Mouse (Mus musculus) forebrain, embryonic 11.5 days (tissue): ENCODE results near the gene Bnip2. TPM values are rescaled to one million over a fixed set of nuclear protein-coding genes. Genes with fewer than 3 reads are reported as not detected.

Experiments used
- ATAC-seq: fragments of 200-750 bp; cut with Nextera tagmentation; replicated peaks from 2 replicates; pipeline ENCODE4 v1.8.0; 2017; ENCODE audit warnings: moderate TSS enrichment; ENCODE audit not compliant: low FRiP score
- DNase-seq: peaks from one replicate; pipeline ENCODE4 v3.0.0-alpha.2; 2017; ENCODE audit warnings: low spot score
- H3K27ac ChIP-seq: fragments of 300-500 bp; sonication (generic); 2 replicates; pipeline ENCODE4 v1.5.1; 2014; ENCODE audit warnings: low read depth, low read length
- H3K27me3 ChIP-seq: fragments of 300-500 bp; sonication (generic); 2 replicates; pipeline ENCODE4 v1.6.1; 2014; ENCODE audit warnings: mild to moderate bottlenecking, low read length, mixed read lengths; ENCODE audit not compliant: control insufficient read depth, insufficient read depth
- H3K36me3 ChIP-seq: fragments of 300-500 bp; sonication (generic); 2 replicates; pipeline ENCODE4 v1.6.1; 2014; ENCODE audit warnings: mild to moderate bottlenecking, low read length, moderate library complexity, mixed read lengths; ENCODE audit not compliant: control insufficient read depth, insufficient read depth
- H3K4me1 ChIP-seq: fragments of 300-500 bp; sonication (generic); replicated peaks from 2 replicates; pipeline ENCODE4 v1.6.1; 2014; ENCODE audit warnings: low read length, mixed read lengths; ENCODE audit not compliant: control insufficient read depth, insufficient read depth
- H3K4me2 ChIP-seq: fragments of 300-500 bp; sonication (generic); 2 replicates; pipeline ENCODE4 v1.6.1; 2014; ENCODE audit warnings: low read depth, mild to moderate bottlenecking, low read length, moderate library complexity, mixed read lengths; ENCODE audit not compliant: severe bottlenecking
- H3K4me3 ChIP-seq: fragments of 300-500 bp; sonication (generic); 2 replicates; pipeline ENCODE4 v1.5.1; 2014; ENCODE audit warnings: low read depth, low read length
- H3K9ac ChIP-seq: fragments of 300-500 bp; sonication (generic); 2 replicates; pipeline ENCODE4 v1.6.1; 2014; ENCODE audit warnings: low read length
- H3K9me3 ChIP-seq: fragments of 300-500 bp; sonication (generic); 2 replicates; pipeline ENCODE4 v1.6.1; 2016; ENCODE audit warnings: low read length, mixed read lengths; ENCODE audit not compliant: control insufficient read depth
- WGBS: fragments of 180-500 bp; shearing (Covaris S2); extraction: QIAGEN DNeasy Blood & Tissue Kit; methylation state at CpG from one replicate; pipeline ENCODE4 v1.1.7; 2014; 5-methylcytosine and 5-hydroxymethylcytosine counted together
- polyA plus RNA-seq: library from polyadenylated mRNA; unstranded; fragments of >200 nt; fragmentation: Nextera tagmentation; extraction: Ambion mirVana; gene quantifications from 2 replicates; pipeline ENCODE4 v1.2.1, GENCODE M21; 2014

The Bnip2 gene
- polyA plus RNA-seq, 1 experiment from 2014 or later = 120 TPM

DNA sequence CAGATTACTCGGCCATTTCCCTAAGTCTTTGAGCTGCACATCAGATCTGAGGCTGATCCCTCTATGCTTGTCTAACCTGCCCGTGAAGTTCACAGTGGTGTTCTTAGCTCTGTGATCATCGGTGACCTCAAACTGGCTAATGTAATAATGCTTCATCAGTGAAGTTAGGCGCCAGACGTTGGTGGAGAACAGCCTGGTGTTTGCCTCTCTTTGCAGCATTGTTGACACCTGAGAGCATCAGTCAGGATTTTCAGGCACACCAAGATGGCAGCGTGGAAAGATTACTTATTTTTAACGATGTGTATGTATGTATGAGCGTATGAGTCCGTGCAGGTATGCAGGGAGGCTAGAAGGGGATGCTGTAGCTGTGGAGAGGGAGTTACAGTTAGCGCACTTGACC, 3.2 kb upstream of the Bnip2 start:
- Histone ChIP-seq H3K27ac (no peak overlapping the region), H3K4me3 (no peak overlapping the region), H3K4me1 (peaks cover 5% of the 10 kb centered on the region; the same call in 1 of the 2 replicates), H3K4me2 (no peak overlapping the region), H3K9ac (no peak overlapping the region), H3K27me3 (no peaks in the 10 kb centered on the region), H3K36me3 (no peaks in the 10 kb centered on the region), H3K9me3 (no peaks in the 10 kb centered on the region)
- no peak for DNase-seq
- ATAC-seq = no peak
- WGBS = 79% methylated on average over 10 of the region's 10 CpGs

DNA sequence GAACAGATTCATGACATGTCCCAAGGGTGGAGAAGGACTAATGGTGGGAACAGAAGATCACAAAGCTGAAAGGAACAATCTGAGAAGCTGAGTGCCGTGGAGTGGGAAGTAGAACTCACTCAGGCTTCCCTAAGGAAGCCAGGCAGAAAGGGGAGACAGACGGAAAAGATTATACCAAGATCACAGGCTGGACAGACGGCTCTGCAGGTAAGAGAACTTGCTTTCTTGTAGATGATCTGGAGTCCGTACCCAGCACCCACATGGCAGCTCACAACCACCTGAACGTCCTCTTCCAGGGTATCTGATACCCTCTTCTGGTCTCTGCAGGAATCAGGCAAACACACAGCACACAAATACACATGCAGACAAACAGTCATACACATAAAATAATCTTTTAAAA, 2.7 kb upstream of the Bnip2 start:
- Histone ChIP-seq H3K27ac (no peak overlapping the region), H3K36me3 (no peaks in the 10 kb centered on the region), H3K27me3 (no peaks in the 10 kb centered on the region), H3K9ac (no peak overlapping the region), H3K4me3 (no peak overlapping the region), H3K4me1 (peaks cover 5% of the 10 kb centered on the region; the same call in 1 of the 2 replicates), H3K9me3 (no peaks in the 10 kb centered on the region), H3K4me2 (no peak overlapping the region)
- 78% methylated on average over 5 of the region's 5 CpGs for WGBS
- DNase-seq (no peak), ATAC-seq (no peak)

DNA sequence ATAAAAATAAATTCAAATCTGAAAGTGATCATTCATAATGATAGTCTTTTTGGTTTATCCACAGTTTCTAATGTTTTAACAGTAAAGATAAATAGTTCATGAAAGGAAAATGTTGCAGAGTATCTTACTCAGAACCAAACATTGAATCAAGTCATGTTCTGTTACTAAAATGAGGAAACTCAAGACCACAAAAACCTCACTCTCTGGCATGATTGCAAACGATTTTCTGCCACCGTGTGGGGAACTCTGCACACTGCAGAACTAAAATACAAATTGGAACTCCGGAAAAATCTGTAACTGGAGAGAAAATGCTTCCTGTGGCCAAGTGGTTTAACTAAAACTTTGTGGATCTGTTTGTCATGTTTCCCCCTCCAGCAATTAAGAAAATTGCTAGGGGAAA, 1.7 kb upstream of the Bnip2 start:
- WGBS = 5% methylated on average over 3 of the region's 3 CpGs

DNA sequence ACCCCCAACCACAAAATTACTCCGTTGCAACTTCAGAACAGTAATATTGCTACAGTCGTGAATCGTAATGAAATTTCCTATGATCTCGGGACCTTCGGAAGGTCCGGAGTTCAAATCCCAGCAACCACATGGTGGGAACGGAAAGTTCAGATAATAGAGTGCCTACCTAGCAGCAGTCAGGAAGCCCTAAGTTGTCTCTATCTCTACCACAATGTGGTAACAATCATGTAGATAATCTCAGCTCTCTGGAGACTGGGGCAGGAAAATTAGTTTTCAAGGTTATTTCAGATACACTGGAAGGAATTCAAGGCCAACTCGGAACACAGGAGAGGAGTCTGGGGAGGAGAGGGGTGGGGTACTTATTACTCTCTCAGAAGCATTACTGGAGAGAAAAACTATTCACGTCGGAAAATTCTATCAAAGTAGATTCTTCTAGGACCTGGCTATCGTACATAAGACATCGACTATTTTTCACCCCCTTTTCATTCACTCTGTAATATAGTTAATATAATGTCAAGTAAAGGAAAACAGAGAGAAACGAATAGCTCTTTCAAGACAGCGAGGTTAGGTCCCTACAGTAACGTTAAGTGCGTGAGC, 462 bp upstream of the Bnip2 start:
- Histone ChIP-seq H3K9ac (peak overlapping the region; percentile 44; the same call in 1 of the 2 replicates), H3K4me3 (peak overlapping the region; percentile 99), H3K27me3 (no peaks in the 10 kb centered on the region), H3K4me2 (peak overlapping the region; percentile 48), H3K4me1 (peaks cover 5% of the 10 kb centered on the region; the same call in 1 of the 2 replicates), H3K27ac (no peak overlapping the region; the same call in 1 of the 2 replicates), H3K9me3 (no peaks in the 10 kb centered on the region), H3K36me3 (no peaks in the 10 kb centered on the region)
- DNase-seq = no peak
- ATAC-seq = no peak
- 40% methylated on average over 16 of the region's 16 CpGs for WGBS

More for the DNA sequence above, 1.7 kb upstream of the Bnip2 start:
- no peaks in the 10 kb centered on the region for H3K36me3 ChIP-seq
- H3K4me1 ChIP-seq = peaks cover 5% of the 10 kb centered on the region; the same call in 1 of the 2 replicates
- ATAC-seq = no peak
- no peak overlapping the region for H3K9ac ChIP-seq
- no peak overlapping the region for H3K4me2 ChIP-seq
- H3K27ac ChIP-seq = no peak overlapping the region
- H3K9me3 ChIP-seq = no peaks in the 10 kb centered on the region
- no peak overlapping the region for H3K4me3 ChIP-seq
- peak; percentile 64 for DNase-seq
- no peaks in the 10 kb centered on the region for H3K27me3 ChIP-seq

DNA sequence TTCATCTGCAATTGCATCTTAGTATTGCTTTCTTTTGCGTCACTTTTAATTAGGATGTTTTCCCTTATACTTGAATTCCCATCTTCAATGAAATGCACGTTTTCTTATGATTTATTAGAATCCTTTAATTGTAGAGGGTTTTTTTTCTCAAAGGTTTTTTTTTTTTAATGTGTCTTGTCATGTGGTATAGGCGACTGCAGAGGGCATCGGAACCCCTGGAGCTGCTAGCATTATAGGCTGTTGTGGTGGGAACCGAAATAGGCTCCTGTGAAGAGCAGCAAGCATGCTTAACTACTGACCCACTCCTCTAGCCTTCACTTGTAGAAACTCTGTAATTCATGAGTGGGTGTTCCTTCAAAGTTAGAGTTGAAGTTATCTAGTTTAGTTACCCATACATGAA, 1.1 kb downstream of the Bnip2 start:
- no peaks in the 10 kb centered on the region for H3K27me3 ChIP-seq
- ATAC-seq (no peak), DNase-seq (no peak)
- H3K4me2 ChIP-seq = peak overlapping the region; percentile 67
- H3K4me1 ChIP-seq = peaks cover 5% of the 10 kb centered on the region; the same call in 1 of the 2 replicates
- no peaks in the 10 kb centered on the region for H3K9me3 ChIP-seq
- WGBS = 19% methylated on average over 5 of the region's 5 CpGs
- no peak overlapping the region for H3K27ac ChIP-seq
- peak overlapping the region; percentile 99 for H3K4me3 ChIP-seq
- no peaks in the 10 kb centered on the region for H3K36me3 ChIP-seq
- peak overlapping the region; percentile 20; the same call in 1 of the 2 replicates for H3K9ac ChIP-seq

DNA sequence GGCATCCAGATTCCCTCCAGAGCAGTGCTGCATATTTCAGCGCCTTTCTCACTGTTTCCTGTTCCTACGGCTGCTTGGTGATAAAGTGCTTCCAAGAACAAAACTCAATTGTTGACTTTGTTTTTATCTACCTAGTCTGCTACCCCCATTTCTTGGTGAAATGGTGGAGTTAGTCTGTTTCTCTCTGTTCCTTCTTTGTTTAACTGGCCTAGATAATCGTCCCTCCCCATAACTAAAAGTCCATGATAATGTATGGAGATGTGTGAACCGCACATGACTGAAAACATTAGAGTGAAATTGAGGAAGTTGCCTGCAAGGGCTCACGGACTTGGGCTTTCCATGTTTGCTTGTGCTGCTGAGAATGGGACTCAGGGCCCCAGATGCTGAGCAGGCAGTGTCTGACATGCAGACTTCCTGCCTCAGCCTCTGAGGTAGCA, 3.6 kb downstream of the Bnip2 start:
- 86% methylated on average over 5 of the region's 5 CpGs for WGBS
- H3K9ac ChIP-seq = no peak overlapping the region
- ATAC-seq (no peak), DNase-seq (no peak)
- no peak overlapping the region for H3K4me2 ChIP-seq
- H3K9me3 ChIP-seq = no peaks in the 10 kb centered on the region
- peaks cover 6% of the 10 kb centered on the region; the same call in 1 of the 2 replicates for H3K36me3 ChIP-seq
- H3K27me3 ChIP-seq = no peaks in the 10 kb centered on the region
- no peak overlapping the region for H3K4me3 ChIP-seq
- no peak overlapping the region for H3K27ac ChIP-seq
- H3K4me1 ChIP-seq = peaks cover 5% of the 10 kb centered on the region; the same call in 1 of the 2 replicates

DNA sequence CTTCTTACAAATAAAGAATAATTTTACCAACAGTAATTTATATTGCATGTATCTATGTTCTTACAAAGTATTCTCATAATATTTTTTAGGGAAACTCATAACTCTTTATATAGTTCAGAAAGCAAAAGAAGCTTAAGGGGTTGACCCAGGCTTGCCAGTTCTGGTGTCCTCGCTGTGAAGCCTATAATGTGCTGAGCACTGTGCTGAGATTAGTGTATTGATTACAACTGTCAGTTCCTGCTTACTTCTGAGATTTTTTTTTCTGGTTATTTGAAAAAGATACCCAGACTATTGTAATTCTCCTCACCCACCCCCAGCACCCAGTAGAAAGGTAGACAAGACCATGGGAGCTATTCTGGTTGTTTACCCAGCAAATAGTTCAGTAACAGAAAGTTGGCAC, 4.2 kb downstream of the Bnip2 start:
- WGBS = 83% methylated on average over 1 of the region's 1 CpGs
- Histone ChIP-seq H3K27ac (no peak overlapping the region), H3K9me3 (no peaks in the 10 kb centered on the region), H3K4me1 (peaks cover 5% of the 10 kb centered on the region; the same call in 1 of the 2 replicates), H3K4me2 (no peak overlapping the region), H3K4me3 (no peak overlapping the region), H3K27me3 (no peaks in the 10 kb centered on the region), H3K9ac (no peak overlapping the region), H3K36me3 (peaks cover 6% of the 10 kb centered on the region; the same call in 1 of the 2 replicates)
- no peak for DNase-seq
- ATAC-seq = no peak

DNA sequence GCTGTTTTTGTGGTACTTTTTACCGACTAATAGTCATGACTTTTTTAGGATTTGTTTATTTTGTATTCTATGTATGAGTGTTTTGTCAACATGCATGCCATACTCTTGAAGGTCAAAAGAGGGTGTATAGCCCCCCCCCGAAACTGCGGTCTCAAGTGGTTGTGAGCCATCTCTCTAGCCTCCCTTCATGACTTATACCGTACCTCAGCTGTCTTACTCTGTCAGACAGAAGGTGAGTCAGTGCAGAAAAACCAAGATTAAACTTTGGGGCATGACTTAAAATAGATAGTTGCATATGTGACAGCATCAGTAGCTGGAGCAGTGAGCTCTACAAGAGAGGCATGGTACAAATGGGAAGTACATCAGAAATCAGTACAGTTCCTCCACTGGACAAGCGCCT, 5.3 kb downstream of the Bnip2 start:
- no peaks in the 10 kb centered on the region for H3K27me3 ChIP-seq
- 97% methylated on average over 5 of the region's 5 CpGs for WGBS
- no peak overlapping the region for H3K4me2 ChIP-seq
- DNase-seq = no peak
- no peaks in the 10 kb centered on the region for H3K9me3 ChIP-seq
- peaks cover 12% of the 10 kb centered on the region for H3K36me3 ChIP-seq
- no peak overlapping the region for H3K9ac ChIP-seq
- no peak overlapping the region for H3K27ac ChIP-seq
- no peak for ATAC-seq
- H3K4me1 ChIP-seq = peaks cover 5% of the 10 kb centered on the region; the same call in 1 of the 2 replicates
- no peak overlapping the region for H3K4me3 ChIP-seq

DNA sequence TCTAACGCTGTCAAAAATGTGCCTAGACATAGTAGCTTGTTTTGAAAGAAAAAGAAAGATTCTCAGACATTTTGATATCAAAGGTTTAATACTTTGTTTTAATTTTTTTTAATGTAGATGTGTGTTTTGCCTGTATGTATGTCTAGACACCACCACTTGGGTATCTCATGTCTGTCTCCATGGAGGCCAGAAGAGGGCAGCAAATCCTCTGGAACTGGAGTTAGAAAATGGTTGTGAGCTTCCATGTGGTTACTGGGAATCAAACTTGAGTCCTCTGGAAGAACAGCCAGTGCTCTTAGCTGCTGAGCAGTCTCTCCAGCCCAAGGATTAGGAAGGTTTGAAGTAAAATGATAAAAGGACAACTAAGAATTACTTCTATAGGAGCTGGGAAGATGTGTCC, 10.1 kb downstream of the Bnip2 start:
- no peak for ATAC-seq
- Histone ChIP-seq H3K4me2 (no peak overlapping the region), H3K27me3 (no peaks in the 10 kb centered on the region), H3K27ac (no peak overlapping the region), H3K9me3 (no peaks in the 10 kb centered on the region), H3K36me3 (peaks cover 18% of the 10 kb centered on the region), H3K4me1 (no peaks in the 10 kb centered on the region), H3K9ac (no peak overlapping the region), H3K4me3 (no peak overlapping the region)
- DNase-seq = no peak
- 84% methylated on average over 1 of the region's 1 CpGs for WGBS
